Mouse (Mus musculus) forebrain, embryonic 14.5 days (tissue): ENCODE results near the gene Hsf2. TPM values are rescaled to one million over a fixed set of nuclear protein-coding genes. Genes with fewer than 3 reads are reported as not detected.

Experiments used
- polyA plus RNA-seq: library from polyadenylated mRNA; unstranded; fragments of >200 nt; fragmentation: Nextera tagmentation; extraction: Ambion mirVana; gene quantifications from 2 replicates; pipeline ENCODE4 v1.2.1, GENCODE M21; 2014

The Hsf2 gene
- polyA plus RNA-seq, 1 experiment from 2014 or later = 56.0 TPM

Other genes with a start within 250 kb of the Hsf2 start
- 367 and 449 TPM in 2 replicates for gene Serinc1, start 46.1 kb downstream of the Hsf2 start, polyA plus RNA-seq
- 0.60 and 2.3 TPM in 2 replicates for gene Pkib, start 145.6 kb downstream of the Hsf2 start, polyA plus RNA-seq